Mouse (Mus musculus) heart, postnatal 0 days (tissue): Measurements from ENCODE around the gene Olfr1330. TPM values are rescaled to one million over a fixed set of nuclear protein-coding genes. Genes with fewer than 3 reads are reported as not detected.

Source experiments
- ATAC-seq: fragments of 200-750 bp; cut with Nextera tagmentation; 2 replicates; pipeline ENCODE4 v1.8.0; 2017; ENCODE audit warnings: low read depth, moderate number of reproducible peaks, moderate library complexity; ENCODE audit not compliant: insufficient read depth
- DNase-seq: peaks from one replicate; pipeline ENCODE4 v3.0.0-alpha.2; 2016; ENCODE audit warnings: low spot score
- H3K27ac ChIP-seq: fragments of 300-500 bp; sonication (generic); 2 replicates; pipeline ENCODE4 v1.5.1; 2014; ENCODE audit warnings: low read depth, mild to moderate bottlenecking
- H3K27me3 ChIP-seq: fragments of 300-500 bp; sonication (generic); 2 replicates; pipeline ENCODE4 v1.6.1; 2014; ENCODE audit warnings: low read length, mixed read lengths; ENCODE audit not compliant: control insufficient read depth, insufficient read depth
- H3K36me3 ChIP-seq: fragments of 300-500 bp; sonication (generic); replicated peaks from 2 replicates; pipeline ENCODE4 v1.6.1; 2014; ENCODE audit warnings: low read length, mixed read lengths; ENCODE audit not compliant: control insufficient read depth, insufficient read depth
- H3K4me1 ChIP-seq: fragments of 300-500 bp; sonication (generic); 2 replicates; pipeline ENCODE4 v1.6.1; 2014; ENCODE audit warnings: antibody characterized with exemption; ENCODE audit not compliant: control insufficient read depth, insufficient read depth
- H3K4me2 ChIP-seq: fragments of 300-500 bp; sonication (generic); 2 replicates; pipeline ENCODE4 v1.6.1; 2014; ENCODE audit warnings: low read depth, mild to moderate bottlenecking, low read length, moderate library complexity
- H3K4me3 ChIP-seq: fragments of 300-500 bp; sonication (generic); 2 replicates; pipeline ENCODE4 v1.5.1; 2014; ENCODE audit warnings: low read depth, low read length
- H3K9ac ChIP-seq: fragments of 300-500 bp; sonication (generic); replicated peaks from 2 replicates; pipeline ENCODE4 v1.6.1; 2014; ENCODE audit warnings: low read depth, low read length, mixed read lengths
- H3K9me3 ChIP-seq: fragments of 300-500 bp; sonication (generic); replicated peaks from 2 replicates; pipeline ENCODE4 v1.6.1; 2016; ENCODE audit warnings: low read length; ENCODE audit not compliant: control insufficient read depth
- CTCF ChIP-seq: IDR thresholded peaks from 2 replicates; pipeline ENCODE4 v1.5.1; 2016; ENCODE audit warnings: antibody characterized with exemption, control low read depth, low read depth
- EP300 ChIP-seq: IDR thresholded peaks from 2 replicates; pipeline ENCODE4 v1.6.1; 2016; ENCODE audit warnings: antibody characterized with exemption, low read depth
- WGBS: fragments of 180-500 bp; shearing (Covaris S2); extraction: QIAGEN DNeasy Blood & Tissue Kit; methylation state at CpG from one replicate; pipeline ENCODE4 v1.1.7; 2014; 5-methylcytosine and 5-hydroxymethylcytosine counted together
- polyA plus RNA-seq: library from polyadenylated mRNA; unstranded; fragments of >200 nt; fragmentation: Nextera tagmentation; extraction: Ambion mirVana; gene quantifications from 2 replicates; pipeline ENCODE4 v1.2.1, GENCODE M21; 2015
- total RNA-seq: library from RNA; depleted of rRNA; stranded (reverse); fragments of >200 nt; gene quantifications from 2 replicates; pipeline ENCODE4 v1.2.3, GENCODE M21; 2014; ENCODE audit warnings: low replicate concordance; rRNA removed

Olfr1330 gene
- total and polyA plus RNA-seq, 2 experiments from 2014 or later, result 0.22 TPM; not detected in 1

DNA sequence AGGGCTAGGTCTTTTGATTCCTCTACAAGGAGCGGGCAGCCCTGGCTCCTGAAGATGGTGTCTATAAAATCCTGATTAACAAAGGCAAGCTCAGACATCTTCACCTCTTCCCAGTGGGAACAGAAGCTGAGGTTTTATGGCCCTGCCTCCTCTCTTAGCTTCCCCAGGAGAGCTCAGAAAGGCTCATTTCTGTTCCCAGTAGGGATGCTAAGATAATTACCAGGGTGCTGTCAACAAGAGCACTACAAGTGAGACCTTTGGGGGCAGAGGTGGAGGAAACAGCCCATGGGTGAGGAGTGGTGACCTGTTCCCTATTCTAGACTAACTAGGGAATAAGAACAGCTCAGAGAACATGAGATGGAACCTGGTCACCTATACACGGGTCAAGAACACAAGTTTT, 50.1 kb downstream of the Olfr1330 start, which contains the start of gene Olfr1328:
Gene Olfr1328 (minus strand): TSS at position 101 of the 400 bp plus-strand sequence.
- no peak for TF ChIP-seq CTCF
- TF ChIP-seq EP300, result no peak
- Histone ChIP-seq H3K9me3 (no peaks in the 10 kb centered on the region), H3K9ac (no peak within 1 kb of the TSS), H3K4me1 (no peaks in the 10 kb centered on the region), H3K27ac (no peak within 1 kb of the TSS), H3K27me3 (no peaks in the 10 kb centered on the region), H3K36me3 (no peaks in the 10 kb centered on the region), H3K4me3 (no peak within 1 kb of the TSS), H3K4me2 (no peak within 1 kb of the TSS)
- DNase-seq (no peak), ATAC-seq (no peak)
- WGBS, result 49% methylated on average over 2 of the region's 2 CpGs

Other genes with a start within 250 kb of the Olfr1330 start
- not detected in 2 replicates for gene Olfr62, start 229.6 kb upstream of the Olfr1330 start, total RNA-seq
- not detected in 2 replicates for gene Olfr62, start 229.6 kb upstream of the Olfr1330 start, polyA plus RNA-seq
- not detected in 2 replicates for gene Olfr1342, start 195.8 kb upstream of the Olfr1330 start, total RNA-seq
- gene Olfr1342, start 195.8 kb upstream of the Olfr1330 start, polyA plus RNA-seq, result not detected in 2 replicates
- not detected in 2 replicates for gene Olfr1341, start 185.1 kb upstream of the Olfr1330 start, total RNA-seq
- not detected in 2 replicates for gene Olfr1341, start 185.1 kb upstream of the Olfr1330 start, polyA plus RNA-seq
- gene Olfr1340, start 168.5 kb upstream of the Olfr1330 start, total RNA-seq, result not detected in 2 replicates
- not detected in 2 replicates for gene Olfr1340, start 168.5 kb upstream of the Olfr1330 start, polyA plus RNA-seq
- gene Olfr1339, start 156.4 kb upstream of the Olfr1330 start, total RNA-seq, result not detected in 2 replicates
- not detected in 2 replicates for gene Olfr1339, start 156.4 kb upstream of the Olfr1330 start, polyA plus RNA-seq
- not detected in 2 replicates for gene Olfr1338, start 129.9 kb upstream of the Olfr1330 start, total RNA-seq
- gene Olfr1338, start 129.9 kb upstream of the Olfr1330 start, polyA plus RNA-seq, result not detected in 2 replicates
- gene Olfr1337, start 106.0 kb upstream of the Olfr1330 start, total RNA-seq, result not detected in 2 replicates
- not detected in 2 replicates for gene Olfr1337, start 106.0 kb upstream of the Olfr1330 start, polyA plus RNA-seq
- not detected in 2 replicates for gene Olfr1335, start 78.7 kb upstream of the Olfr1330 start, total RNA-seq
- gene Olfr1335, start 78.7 kb upstream of the Olfr1330 start, polyA plus RNA-seq, result not detected in 2 replicates
- not detected in 2 replicates for gene Olfr1333, start 52.3 kb upstream of the Olfr1330 start, total RNA-seq
- gene Olfr1333, start 52.3 kb upstream of the Olfr1330 start, polyA plus RNA-seq, result not detected in 2 replicates
- not detected in 2 replicates for gene Olfr1331, start 23.9 kb upstream of the Olfr1330 start, total RNA-seq
- not detected in 2 replicates for gene Olfr1331, start 23.9 kb upstream of the Olfr1330 start, polyA plus RNA-seq
- gene Olfr1329, start 28.9 kb downstream of the Olfr1330 start, total RNA-seq, result not detected in 2 replicates
- gene Olfr1329, start 28.9 kb downstream of the Olfr1330 start, polyA plus RNA-seq, result not detected in 2 replicates
- not detected in 2 replicates for gene Olfr1328, start 50.0 kb downstream of the Olfr1330 start, total RNA-seq
- not detected in 2 replicates for gene Olfr1328, start 50.0 kb downstream of the Olfr1330 start, polyA plus RNA-seq
- not detected in 2 replicates for gene Lao1, start 73.0 kb downstream of the Olfr1330 start, total RNA-seq
- gene Lao1, start 73.0 kb downstream of the Olfr1330 start, polyA plus RNA-seq, result 0.10 TPM in 1 of 2 replicates, not detected in the other
- gene Slc2a1, start 220.1 kb downstream of the Olfr1330 start, total RNA-seq, result 93.0 and 120 TPM in 2 replicates
- 19.0 and 19.7 TPM in 2 replicates for gene Slc2a1, start 220.1 kb downstream of the Olfr1330 start, polyA plus RNA-seq